Mouse (Mus musculus): ENCODE results near the gene Nol10. TPM values are rescaled to one million over a fixed set of nuclear protein-coding genes. Genes with fewer than 3 reads are reported as not detected.
A peak's percentile ranks its signal among the peaks of the same experiment; 100 is the strongest.

Nol10 gene
- polyA plus RNA-seq, 1 experiment from 2014 or later, result 37.5 TPM

- H3K4me2 ChIP-seq (ENCODE audit: low read depth, low read length), result no peak overlapping the region
- H3K27me3 ChIP-seq (ENCODE audit: control insufficient read depth, insufficient read depth, low read length), result no peaks in the 10 kb centered on the region
- ATAC-seq (replicated peaks; ENCODE audit: insufficient number of reproducible peaks, low FRiP score, low TSS enrichment, low read depth) (no peak), DNase-seq (ENCODE audit: low spot score) (no peak)
- H3K36me3 ChIP-seq (replicated peaks; ENCODE audit: control insufficient read depth, insufficient read depth, low read depth, low read length), result peaks cover 7% of the 10 kb centered on the region; the same call in 1 of the 2 replicates
- no peaks in the 10 kb centered on the region for H3K4me1 ChIP-seq (ENCODE audit: control insufficient read depth, insufficient read depth, low read length)
- no peak overlapping the region for H3K27ac ChIP-seq (replicated peaks; ENCODE audit: low read depth, low read length)
- H3K9ac ChIP-seq (replicated peaks; ENCODE audit: low read length), result no peak overlapping the region
- H3K4me3 ChIP-seq (ENCODE audit: low read depth, low read length), result no peak overlapping the region
- H3K9me3 ChIP-seq (replicated peaks; ENCODE audit: control insufficient read depth, low read length), result no peaks in the 10 kb centered on the region
These were observed 1.8 kb downstream of the Nol10 start for GRCm38 (mm10) chr12:17350106-17350505.

- Histone ChIP-seq H3K9me3 (replicated peaks; ENCODE audit: control insufficient read depth, low read length) (no peaks in the 10 kb centered on the region), H3K4me3 (ENCODE audit: low read depth, low read length) (no peak overlapping the region), H3K36me3 (replicated peaks; ENCODE audit: control insufficient read depth, insufficient read depth, low read depth, low read length) (peaks cover 17% of the 10 kb centered on the region), H3K27ac (replicated peaks; ENCODE audit: low read depth, low read length) (no peak overlapping the region), H3K4me1 (ENCODE audit: control insufficient read depth, insufficient read depth, low read length) (no peaks in the 10 kb centered on the region), H3K4me2 (ENCODE audit: low read depth, low read length) (no peak overlapping the region), H3K9ac (replicated peaks; ENCODE audit: low read length) (no peak overlapping the region), H3K27me3 (ENCODE audit: control insufficient read depth, insufficient read depth, low read length) (no peaks in the 10 kb centered on the region)
- DNase-seq (ENCODE audit: low spot score) (peak; percentile 29), ATAC-seq (replicated peaks; ENCODE audit: insufficient number of reproducible peaks, low FRiP score, low TSS enrichment, low read depth) (no peak)
- WGBS, result 88% methylated on average over 4 of the region's 4 CpGs
These were observed 8.6 kb downstream of the Nol10 start for GRCm38 (mm10) chr12:17356853-17357252.

GRCm38 (mm10) chr12:17357795-17358194 is 9.5 kb downstream of the Nol10 start:
- Histone ChIP-seq H3K9ac (replicated peaks; ENCODE audit: low read length) (no peak overlapping the region), H3K4me1 (ENCODE audit: control insufficient read depth, insufficient read depth, low read length) (no peaks in the 10 kb centered on the region), H3K9me3 (replicated peaks; ENCODE audit: control insufficient read depth, low read length) (no peaks in the 10 kb centered on the region), H3K4me2 (ENCODE audit: low read depth, low read length) (no peak overlapping the region), H3K36me3 (replicated peaks; ENCODE audit: control insufficient read depth, insufficient read depth, low read depth, low read length) (peaks cover 17% of the 10 kb centered on the region), H3K4me3 (ENCODE audit: low read depth, low read length) (no peak overlapping the region), H3K27me3 (ENCODE audit: control insufficient read depth, insufficient read depth, low read length) (no peaks in the 10 kb centered on the region), H3K27ac (replicated peaks; ENCODE audit: low read depth, low read length) (no peak overlapping the region)
- WGBS, result 89% methylated on average over 5 of the region's 5 CpGs
- no peak for ATAC-seq (replicated peaks; ENCODE audit: insufficient number of reproducible peaks, low FRiP score, low TSS enrichment, low read depth)
- no peak for DNase-seq (ENCODE audit: low spot score)

- no peak overlapping the region for H3K4me2 ChIP-seq (ENCODE audit: low read depth, low read length)
- ATAC-seq (replicated peaks; ENCODE audit: insufficient number of reproducible peaks, low FRiP score, low TSS enrichment, low read depth) (no peak), DNase-seq (ENCODE audit: low spot score) (peak; percentile 11)
- peaks cover 15% of the 10 kb centered on the region for H3K36me3 ChIP-seq (replicated peaks; ENCODE audit: control insufficient read depth, insufficient read depth, low read depth, low read length)
- H3K9me3 ChIP-seq (replicated peaks; ENCODE audit: control insufficient read depth, low read length), result no peaks in the 10 kb centered on the region
- H3K9ac ChIP-seq (replicated peaks; ENCODE audit: low read length), result no peak overlapping the region
- no peaks in the 10 kb centered on the region for H3K4me1 ChIP-seq (ENCODE audit: control insufficient read depth, insufficient read depth, low read length)
- H3K27me3 ChIP-seq (ENCODE audit: control insufficient read depth, insufficient read depth, low read length), result no peaks in the 10 kb centered on the region
- 86% methylated on average over 9 of the region's 9 CpGs for WGBS
- H3K27ac ChIP-seq (replicated peaks; ENCODE audit: low read depth, low read length), result no peak overlapping the region
- H3K4me3 ChIP-seq (ENCODE audit: low read depth, low read length), result no peak overlapping the region
These were observed 10.7 kb downstream of the Nol10 start for GRCm38 (mm10) chr12:17358981-17359380.

GRCm38 (mm10) chr12:17360104-17360503 is 11.8 kb downstream of the Nol10 start:
- ATAC-seq (replicated peaks; ENCODE audit: insufficient number of reproducible peaks, low FRiP score, low TSS enrichment, low read depth), result no peak
- no peak overlapping the region for H3K27ac ChIP-seq (replicated peaks; ENCODE audit: low read depth, low read length)
- WGBS, result 57% methylated on average over 9 of the region's 9 CpGs
- H3K36me3 ChIP-seq (replicated peaks; ENCODE audit: control insufficient read depth, insufficient read depth, low read depth, low read length), result peaks cover 13% of the 10 kb centered on the region
- H3K9ac ChIP-seq (replicated peaks; ENCODE audit: low read length), result peak overlapping the region; percentile 28; the same call in 1 of the 2 replicates
- DNase-seq (ENCODE audit: low spot score), result peak; percentile 1
- no peaks in the 10 kb centered on the region for H3K4me1 ChIP-seq (ENCODE audit: control insufficient read depth, insufficient read depth, low read length)
- no peaks in the 10 kb centered on the region for H3K27me3 ChIP-seq (ENCODE audit: control insufficient read depth, insufficient read depth, low read length)
- no peaks in the 10 kb centered on the region for H3K9me3 ChIP-seq (replicated peaks; ENCODE audit: control insufficient read depth, low read length)
- H3K4me3 ChIP-seq (ENCODE audit: low read depth, low read length), result no peak overlapping the region
- H3K4me2 ChIP-seq (ENCODE audit: low read depth, low read length), result no peak overlapping the region

- peaks cover 13% of the 10 kb centered on the region for H3K36me3 ChIP-seq (replicated peaks; ENCODE audit: control insufficient read depth, insufficient read depth, low read depth, low read length)
- no peak overlapping the region for H3K9ac ChIP-seq (replicated peaks; ENCODE audit: low read length)
- WGBS, result 38% methylated on average over 4 of the region's 4 CpGs
- H3K27ac ChIP-seq (replicated peaks; ENCODE audit: low read depth, low read length), result 0 out of 2 replicates have a peak overlapping the region, but pooled peaks have one; percentile 9
- DNase-seq (ENCODE audit: low spot score) (peak; percentile 57), ATAC-seq (replicated peaks; ENCODE audit: insufficient number of reproducible peaks, low FRiP score, low TSS enrichment, low read depth) (peak; percentile 73)
- no peaks in the 10 kb centered on the region for H3K27me3 ChIP-seq (ENCODE audit: control insufficient read depth, insufficient read depth, low read length)
- H3K4me2 ChIP-seq (ENCODE audit: low read depth, low read length), result no peak overlapping the region
- H3K9me3 ChIP-seq (replicated peaks; ENCODE audit: control insufficient read depth, low read length), result no peaks in the 10 kb centered on the region
- H3K4me1 ChIP-seq (ENCODE audit: control insufficient read depth, insufficient read depth, low read length), result no peaks in the 10 kb centered on the region
- H3K4me3 ChIP-seq (ENCODE audit: low read depth, low read length), result no peak overlapping the region
These were observed 12.4 kb downstream of the Nol10 start for GRCm38 (mm10) chr12:17360650-17361049.

- ATAC-seq (replicated peaks; ENCODE audit: insufficient number of reproducible peaks, low FRiP score, low TSS enrichment, low read depth), result no peak
- Histone ChIP-seq H3K4me2 (ENCODE audit: low read depth, low read length) (no peak overlapping the region), H3K27me3 (ENCODE audit: control insufficient read depth, insufficient read depth, low read length) (no peaks in the 10 kb centered on the region), H3K4me1 (ENCODE audit: control insufficient read depth, insufficient read depth, low read length) (no peaks in the 10 kb centered on the region), H3K9ac (replicated peaks; ENCODE audit: low read length) (no peak overlapping the region), H3K27ac (replicated peaks; ENCODE audit: low read depth, low read length) (no peak overlapping the region), H3K36me3 (replicated peaks; ENCODE audit: control insufficient read depth, insufficient read depth, low read depth, low read length) (peaks cover 13% of the 10 kb centered on the region), H3K9me3 (replicated peaks; ENCODE audit: control insufficient read depth, low read length) (no peaks in the 10 kb centered on the region), H3K4me3 (ENCODE audit: low read depth, low read length) (no peak overlapping the region)
- no peak for DNase-seq (ENCODE audit: low spot score)
- 90% methylated on average over 5 of the region's 5 CpGs for WGBS
These were observed 14.1 kb downstream of the Nol10 start for GRCm38 (mm10) chr12:17362316-17362715.

GRCm38 (mm10) chr12:17366981-17367380 is 18.7 kb downstream of the Nol10 start:
- peaks cover 7% of the 10 kb centered on the region for H3K36me3 ChIP-seq (replicated peaks; ENCODE audit: control insufficient read depth, insufficient read depth, low read depth, low read length)
- H3K4me1 ChIP-seq (ENCODE audit: control insufficient read depth, insufficient read depth, low read length), result no peaks in the 10 kb centered on the region
- H3K9me3 ChIP-seq (replicated peaks; ENCODE audit: control insufficient read depth, low read length), result no peaks in the 10 kb centered on the region
- 0 out of 2 replicates have a peak, but pooled peaks have one; percentile 48 for ATAC-seq (replicated peaks; ENCODE audit: insufficient number of reproducible peaks, low FRiP score, low TSS enrichment, low read depth)
- no peak overlapping the region for H3K4me3 ChIP-seq (ENCODE audit: low read depth, low read length)
- no peak overlapping the region for H3K9ac ChIP-seq (replicated peaks; ENCODE audit: low read length)
- DNase-seq (ENCODE audit: low spot score), result peak; percentile 35
- no peak overlapping the region for H3K4me2 ChIP-seq (ENCODE audit: low read depth, low read length)
- no peak overlapping the region for H3K27ac ChIP-seq (replicated peaks; ENCODE audit: low read depth, low read length)
- H3K27me3 ChIP-seq (ENCODE audit: control insufficient read depth, insufficient read depth, low read length), result no peaks in the 10 kb centered on the region
- 74% methylated on average over 5 of the region's 5 CpGs for WGBS

Measured in embryonic facial prominence, embryonic 11.5 days (tissue).